Mouse (Mus musculus) intestine, embryonic 16.5 days (tissue): ENCODE results near the gene Slc4a1ap. TPM values are rescaled to one million over a fixed set of nuclear protein-coding genes. Genes with fewer than 3 reads are reported as not detected.

Experiments used
- polyA plus RNA-seq: library from polyadenylated mRNA; unstranded; fragments of >200 nt; fragmentation: Nextera tagmentation; extraction: Ambion mirVana; gene quantifications from 2 replicates; pipeline ENCODE4 v1.2.1, GENCODE M21; 2015

Gene Slc4a1ap
- polyA plus RNA-seq, 1 experiment from 2014 or later, result 25.0 TPM

Other genes starting within 250 kb of the Slc4a1ap start
- 19.5 and 21.5 TPM in 2 replicates for gene Ift172, start 235.9 kb upstream of the Slc4a1ap start, polyA plus RNA-seq
- 18.3 and 19.3 TPM in 2 replicates for gene Fndc4, start 230.9 kb upstream of the Slc4a1ap start, polyA plus RNA-seq
- 0.80 and 1.2 TPM in 2 replicates for gene Gckr, start 229.6 kb upstream of the Slc4a1ap start, polyA plus RNA-seq
- gene Zfp512, start 74.6 kb upstream of the Slc4a1ap start, polyA plus RNA-seq, result 28.9 and 31.2 TPM in 2 replicates
- gene 4930548H24Rik, start 41.3 kb upstream of the Slc4a1ap start, polyA plus RNA-seq, result 0.09 TPM in 1 of 2 replicates, not detected in the other
- gene Gpn1, start 32.3 kb upstream of the Slc4a1ap start, polyA plus RNA-seq, result 43.5 and 53.3 TPM in 2 replicates
- 14.8 and 18.7 TPM in 2 replicates for gene Supt7l, start 812 bp downstream of the Slc4a1ap start, polyA plus RNA-seq
- gene Mrpl33, start 69.9 kb downstream of the Slc4a1ap start, polyA plus RNA-seq, result 277 and 288 TPM in 2 replicates
- gene Rbks, start 170.6 kb downstream of the Slc4a1ap start, polyA plus RNA-seq, result 20.8 and 21.2 TPM in 2 replicates
- 63.5 and 69.0 TPM in 2 replicates for gene Babam2, start 170.7 kb downstream of the Slc4a1ap start, polyA plus RNA-seq